Mouse (Mus musculus) adrenal gland, adult (tissue): ENCODE data around the gene Tmem161b.
"Not testable (repeated sequence)": the region's sequence is repeated elsewhere in the genome, so short reads cannot be mapped to it uniquely, and the experiment has no call there.

Source experiments
- DNase-seq, 2 experiments: peaks; one replicate each; pipeline ENCODE4 v3.0.0; 2022 to 2023; ENCODE audit warnings: low spot score in 1 of 2; ENCODE audit not compliant: inconsistent age in 2 of 2

The Tmem161b gene

GRCm38 (mm10) chr13:84221820-84222681, at the start of gene Tmem161b:
Gene Tmem161b (plus strand): TSS chr13:84222296.
- peak; percentile 92 to 96 for DNase-seq

DNA sequence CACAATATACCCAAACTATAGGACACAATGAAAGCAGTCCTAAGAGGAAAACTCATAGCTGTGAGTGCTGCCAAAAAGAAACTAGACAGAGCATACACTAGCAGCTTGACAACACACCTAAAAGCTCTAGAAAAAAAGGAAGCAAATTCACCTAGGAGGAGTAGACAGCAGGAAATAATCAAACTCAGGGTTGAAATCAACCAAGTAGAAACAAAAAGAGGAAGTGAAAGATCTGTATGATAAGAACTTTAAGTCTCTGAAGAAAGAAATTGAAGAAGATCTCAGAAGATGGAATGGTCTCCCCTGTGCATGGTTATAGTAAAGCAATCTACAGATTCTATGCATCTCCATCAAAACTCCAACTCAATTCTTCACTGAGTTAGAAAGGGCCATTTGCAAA, 36.3 kb upstream of the Tmem161b start:
- DNase-seq, result not testable (repeated sequence)

DNA sequence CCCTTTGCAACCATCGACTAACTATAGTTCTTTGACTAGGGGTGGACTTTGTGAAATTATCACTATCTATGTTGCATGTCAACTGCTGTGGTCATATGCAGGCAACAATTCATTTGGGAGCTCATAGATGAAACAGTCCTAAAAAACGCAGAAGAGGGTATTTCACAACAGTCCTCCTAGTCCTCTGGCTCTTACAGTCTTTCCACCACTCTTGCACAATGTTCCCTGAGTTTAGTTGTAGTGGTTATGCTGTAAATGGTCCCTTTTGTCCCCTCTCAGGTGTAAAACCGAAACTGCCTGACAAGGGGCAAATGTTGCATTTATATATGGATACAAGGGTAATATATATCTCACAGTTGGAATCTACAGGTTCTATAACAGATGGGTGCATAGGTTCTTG, 29.4 kb upstream of the Tmem161b start:
- DNase-seq, result peak in 1 of 2 experiments; percentile 28

DNA sequence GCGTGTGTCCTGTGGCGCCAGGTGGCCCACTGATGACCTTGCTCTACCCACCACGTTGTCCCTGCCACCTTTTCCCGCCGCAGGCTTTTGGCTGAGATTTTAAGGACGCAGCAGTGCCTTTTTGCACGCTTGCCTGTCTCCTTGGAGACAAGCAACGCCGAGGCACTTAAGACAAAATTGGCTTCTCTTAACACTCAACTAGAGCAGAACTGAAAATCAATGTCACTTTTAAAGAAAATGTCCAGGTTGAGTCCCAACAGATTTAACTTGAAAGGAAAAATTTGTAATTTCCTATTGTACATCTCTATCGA, 541 bp downstream of the Tmem161b start:
- DNase-seq, result no peak

DNA sequence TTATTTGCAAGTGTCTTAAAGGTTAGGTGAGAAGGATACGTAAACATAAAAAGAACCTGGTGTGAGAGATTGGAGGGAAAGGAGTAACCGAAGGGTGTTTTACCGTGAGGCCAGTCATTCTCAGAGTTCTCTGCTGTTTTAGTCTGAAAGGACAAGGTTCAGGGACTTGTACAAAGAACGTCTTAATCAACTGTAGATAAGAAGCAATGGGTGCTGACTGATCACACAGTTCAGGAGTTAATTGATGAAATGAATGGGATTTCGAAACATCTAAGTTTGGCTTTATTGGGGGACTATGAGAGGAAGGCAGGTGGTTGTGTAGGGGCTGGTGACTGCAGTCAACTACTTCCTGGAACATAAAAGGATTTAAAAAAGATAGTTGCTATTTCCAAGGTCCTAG, 922 bp downstream of the Tmem161b start:
- no peak for DNase-seq

- no peak for DNase-seq
These were observed 11.9 kb downstream of the Tmem161b start for GRCm38 (mm10) chr13:84234019-84234418.

DNA sequence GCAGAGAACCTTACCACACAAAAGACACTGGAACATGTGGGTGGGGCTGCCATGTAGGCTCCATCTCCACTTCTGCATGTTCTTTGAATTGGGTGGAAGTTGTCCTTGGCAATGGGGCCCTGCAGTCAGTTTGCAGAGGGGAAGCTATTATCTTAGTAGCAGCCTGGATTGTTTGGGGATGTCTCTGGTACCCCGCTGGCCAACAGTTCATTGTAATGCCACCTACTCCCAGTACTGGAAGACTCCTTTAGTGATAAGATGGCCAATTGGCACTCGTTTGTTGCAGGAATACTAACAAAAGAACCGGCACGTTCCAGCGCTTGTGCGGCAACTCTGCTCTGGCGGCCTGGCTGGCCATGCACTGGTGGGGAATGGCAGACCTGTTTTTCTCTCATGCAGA, 14.7 kb downstream of the Tmem161b start:
- DNase-seq, result no peak

GRCm38 (mm10) chr13:84238184-84238583, 16.1 kb downstream of the Tmem161b start:
- DNase-seq, result no peak

GRCm38 (mm10) chr13:84248065-84248464, 26.0 kb downstream of the Tmem161b start:
- DNase-seq, result no peak

- DNase-seq, result no peak
These were observed 29.2 kb downstream of the Tmem161b start for GRCm38 (mm10) chr13:84251295-84251694.

GRCm38 (mm10) chr13:84255047-84255446, 33.0 kb downstream of the Tmem161b start:
- DNase-seq, result no peak

- DNase-seq, result not testable (repeated sequence)
These were observed 42.3 kb downstream of the Tmem161b start for GRCm38 (mm10) chr13:84264418-84264817.

DNA sequence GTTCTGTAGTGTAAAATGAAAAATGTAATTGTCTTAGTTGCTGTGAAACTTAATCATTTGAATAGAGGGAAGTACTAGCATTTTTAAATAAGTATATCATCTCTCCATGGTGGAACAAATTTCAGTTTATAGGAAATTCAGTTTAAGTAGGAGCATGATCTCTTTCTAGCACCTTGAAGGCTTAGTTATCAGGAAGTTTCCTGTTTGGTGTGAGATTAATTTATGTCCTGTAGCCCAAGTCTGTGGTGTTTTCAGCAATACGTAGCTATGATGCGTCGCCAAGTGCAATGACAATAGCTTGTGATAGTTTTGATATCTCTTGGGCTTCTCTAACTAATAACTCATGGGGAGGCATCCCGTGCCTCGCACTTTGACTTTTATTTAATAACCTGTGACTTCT, 54.1 kb downstream of the Tmem161b start:
- no peak for DNase-seq

DNA sequence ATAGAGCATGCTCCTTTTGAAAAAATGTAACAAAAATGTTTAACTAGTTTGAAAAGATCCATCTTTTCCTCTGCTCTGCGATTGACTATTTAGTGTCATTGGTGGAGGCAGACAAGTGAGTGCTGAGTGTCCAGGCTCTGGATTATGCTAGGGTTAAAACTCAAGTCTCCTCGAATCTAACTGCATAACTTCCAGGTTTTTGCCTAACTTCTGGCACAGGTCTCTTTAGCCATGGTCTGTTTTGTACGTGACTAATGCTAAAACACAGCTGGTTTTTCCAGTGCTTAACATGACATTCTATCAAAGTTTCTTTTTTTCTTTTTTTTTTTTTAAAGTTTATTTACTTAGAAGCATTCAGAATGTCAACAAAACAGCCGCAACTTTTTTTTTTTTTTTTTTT, 58.3 kb downstream of the Tmem161b start:
- no peak for DNase-seq

GRCm38 (mm10) chr13:84282966-84283365, 60.9 kb downstream of the Tmem161b start:
- no peak for DNase-seq

GRCm38 (mm10) chr13:84284764-84285558, 62.9 kb downstream of the Tmem161b start:
- no peak for DNase-seq

DNA sequence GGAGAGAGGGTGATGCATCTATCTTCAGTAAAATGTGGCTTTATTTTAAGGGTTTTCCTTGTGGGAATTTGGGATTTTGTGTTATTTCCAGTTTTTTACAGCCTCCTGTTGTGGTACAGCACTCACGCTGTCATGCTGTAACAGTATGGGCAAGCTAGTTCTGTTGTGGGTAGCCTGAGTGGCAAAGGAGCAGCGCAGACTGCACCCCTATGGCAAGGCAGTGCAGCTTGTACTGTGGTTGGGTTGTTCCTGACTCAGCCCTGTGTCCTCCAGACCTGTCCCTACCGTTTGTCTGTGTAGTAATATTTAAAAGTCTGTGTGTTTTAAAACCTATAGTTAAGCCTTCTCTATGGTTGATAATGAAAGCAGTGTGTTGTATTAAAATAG, 63.5 kb downstream of the Tmem161b start:
- no peak for DNase-seq

DNA sequence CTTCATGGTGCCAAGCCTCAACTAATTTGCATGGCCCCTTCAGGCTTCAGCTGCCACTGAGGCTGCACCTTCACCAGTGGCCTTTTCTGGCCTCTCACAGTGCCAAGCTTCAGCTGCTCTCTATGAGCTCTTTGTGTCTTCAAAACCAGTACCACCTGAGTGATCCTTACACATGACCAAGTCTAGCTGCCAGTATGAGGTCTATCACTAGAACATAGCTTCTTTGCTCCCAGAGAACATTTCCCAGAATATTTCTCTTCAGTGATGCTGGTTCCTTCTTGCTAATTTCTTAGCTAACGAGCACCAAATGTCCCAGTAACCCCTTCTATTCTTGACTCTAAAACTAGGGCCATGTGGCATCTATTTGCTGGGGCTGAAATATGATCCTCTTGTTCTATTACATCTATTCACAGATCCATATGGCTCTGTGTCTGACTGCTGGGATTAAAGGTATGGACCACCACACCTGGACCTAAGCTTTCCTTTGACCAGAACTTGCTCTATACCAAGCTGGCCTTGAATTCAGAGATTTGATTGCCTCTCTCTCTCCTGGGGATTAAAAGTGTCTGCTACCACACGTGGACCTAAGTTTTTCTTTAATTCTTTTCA, 77.5 kb downstream of the Tmem161b start:
- no peak for DNase-seq

DNA sequence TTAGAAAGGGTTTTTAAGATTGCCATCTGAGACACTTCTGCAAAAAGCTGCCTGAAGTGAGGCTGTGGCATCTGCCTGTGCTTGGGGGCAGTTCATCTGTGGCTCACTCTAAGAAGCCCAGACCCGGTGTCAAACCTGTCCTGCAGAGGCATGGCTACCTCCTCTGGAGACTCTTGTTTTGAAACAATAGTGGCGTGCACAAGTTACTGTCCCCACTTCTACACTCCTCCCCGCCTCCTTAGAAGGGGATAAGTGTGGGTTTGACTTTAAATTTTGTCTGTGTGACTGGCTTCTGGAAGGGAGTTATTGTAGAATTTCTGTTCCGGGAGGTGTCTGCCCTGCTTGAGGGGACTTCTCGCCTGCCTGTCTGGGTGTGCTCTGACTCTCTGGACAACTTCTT, 121.2 kb downstream of the Tmem161b start:
- DNase-seq, result no peak

- no peak for DNase-seq
These were observed 121.8 kb downstream of the Tmem161b start for GRCm38 (mm10) chr13:84343691-84344495.

DNA sequence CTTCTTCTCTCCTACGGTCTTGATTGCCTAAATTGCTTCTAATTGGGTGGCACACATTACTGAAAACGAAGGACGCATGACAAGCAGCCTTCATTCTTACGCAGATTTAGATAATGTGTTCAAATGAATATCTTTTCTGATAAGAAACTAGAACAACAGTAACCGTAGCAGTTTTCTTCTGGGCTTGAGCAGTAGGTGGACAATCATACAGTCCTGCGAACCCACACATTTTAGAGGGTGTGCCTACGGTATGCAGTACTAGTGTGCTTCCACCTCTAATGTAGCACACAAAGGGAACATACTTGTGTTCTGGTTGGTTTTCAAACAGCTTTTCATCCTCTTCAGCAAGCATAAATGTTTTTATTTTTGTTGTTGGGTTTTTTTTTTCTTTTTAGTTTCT, 122.6 kb downstream of the Tmem161b start:
- DNase-seq, result peak in 1 of 2 experiments; percentile 17
